8 mouse cellular contexts compared by ENCODE assay signal in the genomic region with DNA sequence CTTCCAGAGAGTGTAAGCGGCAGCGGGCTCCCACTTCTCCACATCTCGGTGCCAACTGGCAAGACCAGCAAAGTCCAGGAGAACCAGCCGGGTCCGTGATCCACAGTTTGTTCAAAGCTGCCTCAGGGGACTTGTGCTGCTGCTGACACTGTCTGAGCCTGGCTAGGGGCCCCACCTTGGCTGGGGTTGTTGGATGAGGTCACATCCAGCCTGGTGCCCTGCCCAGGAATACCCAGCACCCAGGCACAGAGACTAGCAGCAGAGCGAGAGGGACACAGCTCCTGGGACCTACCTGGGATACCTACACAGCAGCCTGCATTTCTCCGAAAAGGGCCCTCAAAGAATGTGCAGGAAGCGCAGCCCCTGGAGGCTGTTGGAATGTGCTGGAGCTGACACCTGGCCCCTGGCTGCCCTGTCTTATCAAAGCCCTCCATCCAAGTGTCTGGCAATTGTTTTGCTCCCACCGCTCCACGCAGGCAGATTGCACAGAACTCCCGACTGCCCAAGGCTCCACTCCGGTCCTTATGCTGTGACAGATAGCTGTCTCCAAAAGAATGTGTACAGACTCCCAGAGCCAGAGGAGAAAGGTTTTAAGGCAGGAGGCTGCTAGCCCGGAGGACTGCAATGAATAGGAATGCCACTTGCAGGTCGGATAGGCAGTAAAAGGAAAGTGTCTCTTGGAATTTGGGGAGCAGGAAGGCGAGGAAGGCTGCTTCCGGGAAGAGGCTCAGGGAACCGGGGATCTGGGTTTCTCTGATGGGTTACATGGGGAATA. TPM values are rescaled to one million over a fixed set of nuclear protein-coding genes. Genes with fewer than 3 reads are reported as not detected.
A peak's percentile ranks its signal among the peaks of the same experiment; 100 is the strongest.
DNase-seq lines count a peak whose midpoint lies in the region; ATAC-seq lines count a peak whose summit lies in the region.

No protein-coding gene starts in this region.

- H3K4me2 ChIP-seq in liver, embryonic 13.5 days, result peak overlapping the region; percentile 90
- peak overlapping the region; percentile 98 for H3K4me2 ChIP-seq in neural tube, embryonic 12.5 days (replicated peaks)

- ATAC-seq in liver, embryonic 13.5 days (ENCODE audit: low read depth), result peak; percentile 46
- no peak for ATAC-seq in neural tube, embryonic 12.5 days (ENCODE audit: low FRiP score, low read depth)
- ATAC-seq in megakaryocyte progenitor cell, adult 5-6 weeks (replicated peaks; ENCODE audit: poor library complexity), result no peak

- peak overlapping the region; percentile 94 for H3K9ac ChIP-seq in liver, embryonic 13.5 days
- peak overlapping the region; percentile 68; the same call in 1 of the 2 replicates for H3K9ac ChIP-seq in neural tube, embryonic 12.5 days

- H3K4me1 ChIP-seq in liver, embryonic 13.5 days (replicated peaks), result peaks cover 68% of the 10 kb centered on the region
- H3K4me1 ChIP-seq in neural tube, embryonic 12.5 days, result peaks cover 30% of the 10 kb centered on the region

- H3K36me3 ChIP-seq in liver, embryonic 13.5 days, result peaks cover 8% of the 10 kb centered on the region
- H3K36me3 ChIP-seq in neural tube, embryonic 12.5 days, result no peaks in the 10 kb centered on the region

- H3K9me3 ChIP-seq in liver, embryonic 13.5 days (replicated peaks), result no peaks in the 10 kb centered on the region
- H3K9me3 ChIP-seq in neural tube, embryonic 12.5 days, result no peaks in the 10 kb centered on the region

- H3K27ac ChIP-seq in liver, embryonic 13.5 days, result peak overlapping the region; percentile 96
- H3K27ac ChIP-seq in neural tube, embryonic 12.5 days, result no peak overlapping the region

- peak overlapping the region; percentile 85 for H3K4me3 ChIP-seq in liver, embryonic 13.5 days (replicated peaks)
- H3K4me3 ChIP-seq in neural tube, embryonic 12.5 days, result peak overlapping the region; percentile 58

- intact Hi-C loops in heart, postnatal 14 days (cut with DNase I), result loop anchor here (5.0 kb wide), 1 partner anchor 127 kb away; no protein-coding TSS in a partner anchor

- peaks cover 45% of the 10 kb centered on the region for H3K27me3 ChIP-seq in liver, embryonic 13.5 days
- H3K27me3 ChIP-seq in neural tube, embryonic 12.5 days (replicated peaks), result peaks cover 19% of the 10 kb centered on the region

- peak; percentile 42 to 54 for DNase-seq in heart, adult 18-20 months
- DNase-seq in heart, postnatal 14 days, result no peak
- peak; percentile 19 for DNase-seq in embryo, embryonic 11 days
- DNase-seq in heart, postnatal 4 days, result peak; percentile 37
- DNase-seq in liver, embryonic 13.5 days, result no peak
- DNase-seq in adrenal gland, postnatal 4 days (ENCODE audit: low spot score in 2 of 2), result no peak

- WGBS in liver, embryonic 13.5 days (ENCODE audit: insufficient replicate concordance), result 18% methylated on average over 17 of the region's 17 CpGs
- WGBS in neural tube, embryonic 12.5 days, result 17% methylated on average over 17 of the region's 17 CpGs

RNA-seq across cellular contexts. Expression of gene Dok4, which starts 0.8 kb away (rescaled TPM):
- 10 to 100 TPM; 11.9 to 16.6 TPM for total RNA-seq in heart, adult 18-20 months (2021)
- total RNA-seq in heart, postnatal 14 days (2021), result 10 to 100 TPM; 23.3 to 26.5 TPM
- 10 to 100 TPM; 34.2 to 39.5 TPM for total RNA-seq in heart, postnatal 4 days (2021)
- polyA plus RNA-seq in liver, embryonic 13.5 days (2015; fragmentation: Nextera tagmentation; extraction: Ambion mirVana), result 9.3 and 9.8 TPM in 2 replicates
- polyA plus RNA-seq in neural tube, embryonic 12.5 days (2016; fragmentation: Nextera tagmentation; extraction: Ambion mirVana), result 32.7 and 41.8 TPM in 2 replicates
- total RNA-seq in megakaryocyte progenitor cell, adult 5-6 weeks (2015), result 0.49 TPM in 1 of 2 replicates, not detected in the other
- total RNA-seq in megakaryocyte progenitor cell, adult 5-6 weeks (2017), result 0.14 and 0.37 TPM in 2 replicates
- total RNA-seq in adrenal gland, postnatal 4 days (2021), result 10 to 100 TPM; 21.5 to 24.9 TPM

RNA-seq across cellular contexts. Expression of gene Polr2c, which starts 18.0 kb away (rescaled TPM):
- total RNA-seq in heart, adult 18-20 months (2021), result 10 to 100 TPM; 62.3 to 65.6 TPM
- total RNA-seq in heart, postnatal 14 days (2021), result 10 to 100 TPM; 65.4 to 65.8 TPM
- 10 to 100 TPM; 63.3 to 74.8 TPM for total RNA-seq in heart, postnatal 4 days (2021)
- 94.5 and 95.3 TPM in 2 replicates for polyA plus RNA-seq in liver, embryonic 13.5 days (2015; fragmentation: Nextera tagmentation; extraction: Ambion mirVana)
- 130 and 143 TPM in 2 replicates for polyA plus RNA-seq in neural tube, embryonic 12.5 days (2016; fragmentation: Nextera tagmentation; extraction: Ambion mirVana)
- total RNA-seq in megakaryocyte progenitor cell, adult 5-6 weeks (2015), result 64.3 and 66.4 TPM in 2 replicates
- 55.2 and 65.0 TPM in 2 replicates for total RNA-seq in megakaryocyte progenitor cell, adult 5-6 weeks (2017)
- 10 to 100 TPM; 61.4 to 65.6 TPM for total RNA-seq in adrenal gland, postnatal 4 days (2021)

RNA-seq across cellular contexts. Expression of gene Ciapin1, which starts 37.1 kb away (rescaled TPM):
- total RNA-seq in heart, adult 18-20 months (2021), result 10 to 100 TPM; 66.6 to 74.8 TPM
- total RNA-seq in heart, postnatal 14 days (2021), result 10 to 100 TPM; 76.8 to 92.4 TPM
- 10 to 100 TPM; 84.5 to 91.1 TPM for total RNA-seq in heart, postnatal 4 days (2021)
- polyA plus RNA-seq in liver, embryonic 13.5 days (2015; fragmentation: Nextera tagmentation; extraction: Ambion mirVana), result 66.7 and 68.0 TPM in 2 replicates
- polyA plus RNA-seq in neural tube, embryonic 12.5 days (2016; fragmentation: Nextera tagmentation; extraction: Ambion mirVana), result 190 and 193 TPM in 2 replicates
- total RNA-seq in megakaryocyte progenitor cell, adult 5-6 weeks (2015), result 29.3 and 34.5 TPM in 2 replicates
- 49.1 and 58.0 TPM in 2 replicates for total RNA-seq in megakaryocyte progenitor cell, adult 5-6 weeks (2017)
- 10 to 100 TPM; 84.1 to 89.3 TPM for total RNA-seq in adrenal gland, postnatal 4 days (2021)

RNA-seq across cellular contexts. Expression of gene Coq9, which starts 37.2 kb away (rescaled TPM):
- total RNA-seq in heart, adult 18-20 months (2021), result 100 to 1,000 TPM; 627 to 660 TPM
- 100 to 1,000 TPM; 400 to 427 TPM for total RNA-seq in heart, postnatal 14 days (2021)
- 100 to 1,000 TPM; 237 to 239 TPM for total RNA-seq in heart, postnatal 4 days (2021)
- polyA plus RNA-seq in liver, embryonic 13.5 days (2015; fragmentation: Nextera tagmentation; extraction: Ambion mirVana), result 51.4 and 51.5 TPM in 2 replicates
- 52.3 and 57.6 TPM in 2 replicates for polyA plus RNA-seq in neural tube, embryonic 12.5 days (2016; fragmentation: Nextera tagmentation; extraction: Ambion mirVana)
- total RNA-seq in megakaryocyte progenitor cell, adult 5-6 weeks (2015), result 30.4 and 36.1 TPM in 2 replicates
- total RNA-seq in megakaryocyte progenitor cell, adult 5-6 weeks (2017), result 54.2 and 57.8 TPM in 2 replicates
- 100 to 1,000 TPM; 128 to 144 TPM for total RNA-seq in adrenal gland, postnatal 4 days (2021)

RNA-seq across cellular contexts. Expression of gene Ccdc102a, which starts 42.6 kb away (rescaled TPM):
- total RNA-seq in heart, adult 18-20 months (2021), result 1 to 10 TPM; 3.8 to 4.1 TPM
- 10 to 100 TPM; 10.8 to 10.9 TPM for total RNA-seq in heart, postnatal 14 days (2021)
- 10 to 100 TPM; 18.1 to 19.4 TPM for total RNA-seq in heart, postnatal 4 days (2021)
- polyA plus RNA-seq in liver, embryonic 13.5 days (2015; fragmentation: Nextera tagmentation; extraction: Ambion mirVana), result 3.5 TPM in 2 replicates
- polyA plus RNA-seq in neural tube, embryonic 12.5 days (2016; fragmentation: Nextera tagmentation; extraction: Ambion mirVana), result 18.1 and 18.9 TPM in 2 replicates
- 0.25 and 0.32 TPM in 2 replicates for total RNA-seq in megakaryocyte progenitor cell, adult 5-6 weeks (2015)
- total RNA-seq in megakaryocyte progenitor cell, adult 5-6 weeks (2017), result 1.2 and 1.3 TPM in 2 replicates
- 10 to 100 TPM; 13.3 to 14.0 TPM for total RNA-seq in adrenal gland, postnatal 4 days (2021)

Comparison
In these comparisons a context has a peak if more than half of its experiments do, and no peak if none do; other contexts are left out.
1. DNase-seq: peak in heart, adult 18-20 months (2 of 2), embryo, embryonic 11 days (single experiment) and heart, postnatal 4 days (single experiment); none in heart, postnatal 14 days (0 of 2), liver, embryonic 13.5 days (single experiment) and adrenal gland, postnatal 4 days (0 of 2).
2. RNA of gene Dok4, which starts 0.8 kb away (total RNA-seq): 34.2 to 39.5 TPM in heart, postnatal 4 days, 23.3 to 26.5 TPM in heart, postnatal 14 days, 21.5 to 24.9 TPM in adrenal gland, postnatal 4 days and 11.9 to 16.6 TPM in heart, adult 18-20 months; 0.14 to 0.49 TPM in megakaryocyte progenitor cell, adult 5-6 weeks; every median in the first group is over 4 times any median in the second.